Mouse (Mus musculus) small intestine, adult 2 months (tissue): ENCODE data around the gene Mtfr2.

Source experiments
- CTCF ChIP-seq: fragments of 200-500 bp; IDR thresholded peaks from 2 replicates; pipeline ENCODE4 v1.5.1; 2012; ENCODE audit warnings: low read depth, mild to moderate bottlenecking, control low read depth, inconsistent platforms, low read length, moderate library complexity, mixed read lengths; ENCODE audit not compliant: insufficient replicate concordance, insufficient read length; ENCODE audit errors: extremely low read depth
- POLR2A ChIP-seq: fragments of 200-500 bp; IDR thresholded peaks from 2 replicates; pipeline ENCODE4 v1.6.1; 2012; ENCODE audit warnings: low read depth, mild to moderate bottlenecking, control low read depth, inconsistent platforms, low read length, moderate library complexity

GRCm38 (mm10) chr10:20326226-20326625, 21.3 kb upstream of the Mtfr2 start:
- TF ChIP-seq POLR2A (no peak), CTCF (no peak)
